Mouse (Mus musculus) bone marrow, adult 2 months (tissue): ENCODE measurements at regions not wholly inside any gene's neighbourhood (a gene's known extent, or its start where the extent isn't known, plus 50 kb on each side); places are given as distances from the start of the nearest gene placed in this dataset.

Experiments used
- CTCF ChIP-seq: fragments of 200-500 bp; IDR thresholded peaks from 2 replicates; pipeline ENCODE4 v1.5.1; 2011; ENCODE audit warnings: low read length, control low read depth; ENCODE audit not compliant: control insufficient read depth, insufficient read depth
- POLR2A ChIP-seq: fragments of 200-500 bp; IDR thresholded peaks from 2 replicates; pipeline ENCODE4 v1.6.1; 2011; ENCODE audit warnings: low read depth, mild to moderate bottlenecking, control low read depth, low read length, borderline replicate concordance; ENCODE audit not compliant: control insufficient read depth

- TF ChIP-seq POLR2A (no peak), CTCF (no peak)
These were observed 50.8 kb upstream of the Elmo1 start for GRCm38 (mm10) chr13:20039590-20039989.
